Mouse (Mus musculus): ENCODE measurements around the gene Fam163a.

GRCm38 (mm10) chr1:156229448-156229847 is 24.6 kb upstream of the Fam163a start:
- TF ChIP-seq CTCF (IDR thresholded peaks at IDR 0.05; ENCODE audit: insufficient read depth, low read length) (peak; percentile 80), POLR2A (IDR thresholded peaks at IDR 0.05; ENCODE audit: borderline replicate concordance, extremely low read depth, low read depth, low read length) (no peak)
